Mouse (Mus musculus) small intestine, adult 2 months (tissue): ENCODE data around the gene Dus1l.

Experiments
- CTCF ChIP-seq: fragments of 200-500 bp; IDR thresholded peaks from 2 replicates; pipeline ENCODE4 v1.5.1; 2012; ENCODE audit warnings: low read depth, mild to moderate bottlenecking, control low read depth, inconsistent platforms, low read length, moderate library complexity, mixed read lengths; ENCODE audit not compliant: insufficient replicate concordance, insufficient read length; ENCODE audit errors: extremely low read depth
- POLR2A ChIP-seq: fragments of 200-500 bp; IDR thresholded peaks from 2 replicates; pipeline ENCODE4 v1.6.1; 2012; ENCODE audit warnings: low read depth, mild to moderate bottlenecking, control low read depth, inconsistent platforms, low read length, moderate library complexity

GRCm38 (mm10) chr11:120822831-120823550 is 26.8 kb upstream of the Dus1l start:
- TF ChIP-seq CTCF = no peak
- no peak for TF ChIP-seq POLR2A
